Mouse (Mus musculus) bone marrow, adult 2 months (tissue): ENCODE data around the gene Synpo2l.

Experiments used
- CTCF ChIP-seq: fragments of 200-500 bp; IDR thresholded peaks from 2 replicates; pipeline ENCODE4 v1.5.1; 2011; ENCODE audit warnings: low read length, control low read depth; ENCODE audit not compliant: control insufficient read depth, insufficient read depth
- POLR2A ChIP-seq: fragments of 200-500 bp; IDR thresholded peaks from 2 replicates; pipeline ENCODE4 v1.6.1; 2011; ENCODE audit warnings: low read depth, mild to moderate bottlenecking, control low read depth, low read length, borderline replicate concordance; ENCODE audit not compliant: control insufficient read depth

DNA sequence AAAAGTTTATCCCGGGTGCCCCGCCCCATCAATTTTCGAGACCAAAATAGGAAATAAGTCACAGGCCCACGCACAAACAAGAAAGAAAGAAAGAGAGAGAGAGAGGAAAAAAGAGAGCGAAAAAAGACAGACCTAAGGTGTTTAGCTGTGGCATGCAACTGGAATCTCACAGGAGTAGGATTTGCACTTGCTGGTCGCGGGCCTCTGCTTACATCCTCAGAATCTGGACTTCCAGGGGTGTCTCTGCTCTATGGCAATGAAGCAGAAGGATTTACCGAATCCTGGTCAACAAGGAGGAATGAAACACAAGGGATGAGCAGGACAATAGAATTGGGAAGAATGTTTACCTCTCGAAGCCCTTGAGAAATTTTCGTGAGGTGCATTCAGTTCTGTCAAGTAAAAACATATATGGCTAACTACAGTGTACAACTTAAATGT lies 26.7 kb downstream of the Synpo2l start:
- TF ChIP-seq POLR2A = no peak
- TF ChIP-seq CTCF = no peak
